Mouse (Mus musculus): ENCODE measurements at regions not wholly inside any gene's neighbourhood (a gene's known extent, or its start where the extent isn't known, plus 50 kb on each side); places are given as distances from the start of the nearest gene placed in this dataset.

DNA sequence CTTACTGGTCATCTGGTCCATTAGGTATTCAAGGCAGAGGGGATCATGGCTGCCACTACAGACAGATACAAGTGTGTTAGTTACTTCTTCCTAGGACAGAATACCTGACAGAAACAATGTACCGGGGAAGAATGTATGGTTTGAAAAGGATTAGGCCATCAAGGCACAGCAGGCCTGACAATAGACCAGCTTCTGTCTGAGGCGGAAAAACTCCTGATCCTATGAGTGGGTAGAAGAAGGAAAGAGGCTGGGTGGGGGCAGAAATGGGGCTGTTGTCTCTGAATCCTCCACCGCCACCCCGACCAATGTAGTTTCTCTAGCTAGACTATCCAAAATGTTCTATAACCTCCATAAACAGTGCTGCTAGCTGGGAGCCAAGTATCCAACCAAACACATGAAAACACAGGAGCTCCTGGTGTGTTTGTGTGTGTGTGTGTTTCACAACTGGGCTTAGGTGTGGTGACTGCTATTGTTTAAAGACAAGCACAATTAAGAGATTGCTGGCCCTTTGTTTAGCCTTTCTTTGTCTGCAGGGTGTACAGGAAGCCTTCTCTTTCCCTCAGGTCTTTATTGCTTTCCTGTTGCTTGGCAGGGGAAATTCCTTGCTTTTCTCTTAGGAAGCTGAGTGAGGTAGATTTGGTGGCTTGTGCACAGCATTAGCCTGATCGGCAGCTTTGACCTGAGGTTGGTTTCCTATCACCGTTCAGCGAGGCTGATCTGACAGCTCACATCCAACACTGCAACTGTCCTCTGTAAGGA, 132.7 kb upstream of the Rybp start:
- no peak for TF ChIP-seq CTCF (IDR thresholded peaks at IDR 0.05; ENCODE audit: low read depth)

DNA sequence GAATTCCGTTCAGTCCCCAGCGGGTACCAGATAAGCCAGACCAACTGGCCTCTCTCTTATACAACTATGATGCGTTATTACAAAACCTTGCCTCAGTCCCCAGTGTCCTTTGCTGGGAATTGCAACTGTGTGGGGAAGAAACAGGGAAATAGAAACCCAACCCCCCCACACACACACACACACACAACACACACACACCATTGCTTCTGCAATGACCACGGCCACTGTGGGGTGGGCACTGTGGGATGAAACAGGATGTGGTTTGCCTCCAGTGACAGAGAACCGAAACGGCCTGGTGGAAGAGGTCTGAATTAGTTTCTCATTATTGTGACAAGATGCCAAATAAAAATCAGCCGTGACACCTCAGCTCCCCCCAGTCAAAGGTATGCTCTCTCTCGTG, 128.8 kb upstream of the Rybp start:
- Histone ChIP-seq H3K9ac (ENCODE audit: low read depth, low read length) (no peak overlapping the region), H3K4me1 (replicated peaks; ENCODE audit: control insufficient read depth, insufficient read depth, low read length) (no peaks in the 10 kb centered on the region), H3K4me2 (replicated peaks; ENCODE audit: low read depth) (no peak overlapping the region), H3K27ac (ENCODE audit: low read depth, low read length) (no peak overlapping the region), H3K36me3 (ENCODE audit: control insufficient read depth, insufficient read depth) (no peaks in the 10 kb centered on the region), H3K27me3 (replicated peaks; ENCODE audit: control insufficient read depth, insufficient read depth, low read length) (no peaks in the 10 kb centered on the region), H3K4me3 (ENCODE audit: low read depth, low read length) (no peak overlapping the region), H3K9me3 (ENCODE audit: control insufficient read depth) (no peaks in the 10 kb centered on the region)
- ATAC-seq, result no peak
- no peak for TF ChIP-seq CTCF (IDR thresholded peaks at IDR 0.05; ENCODE audit: low read depth)
- 79% methylated on average over 8 of the region's 8 CpGs for WGBS

More for the DNA sequence above, 132.7 kb upstream of the Rybp start:
- 72% methylated on average over 7 of the region's 7 CpGs for WGBS
- Histone ChIP-seq H3K9me3 (ENCODE audit: control insufficient read depth) (no peaks in the 10 kb centered on the region), H3K36me3 (ENCODE audit: control insufficient read depth, insufficient read depth) (no peaks in the 10 kb centered on the region), H3K4me2 (replicated peaks; ENCODE audit: low read depth) (no peak overlapping the region), H3K4me1 (replicated peaks; ENCODE audit: control insufficient read depth, insufficient read depth, low read length) (no peaks in the 10 kb centered on the region), H3K27ac (ENCODE audit: low read depth, low read length) (no peak overlapping the region), H3K27me3 (replicated peaks; ENCODE audit: control insufficient read depth, insufficient read depth, low read length) (no peaks in the 10 kb centered on the region), H3K4me3 (ENCODE audit: low read depth, low read length) (no peak overlapping the region), H3K9ac (ENCODE audit: low read depth, low read length) (no peak overlapping the region)
- no peak for ATAC-seq

DNA sequence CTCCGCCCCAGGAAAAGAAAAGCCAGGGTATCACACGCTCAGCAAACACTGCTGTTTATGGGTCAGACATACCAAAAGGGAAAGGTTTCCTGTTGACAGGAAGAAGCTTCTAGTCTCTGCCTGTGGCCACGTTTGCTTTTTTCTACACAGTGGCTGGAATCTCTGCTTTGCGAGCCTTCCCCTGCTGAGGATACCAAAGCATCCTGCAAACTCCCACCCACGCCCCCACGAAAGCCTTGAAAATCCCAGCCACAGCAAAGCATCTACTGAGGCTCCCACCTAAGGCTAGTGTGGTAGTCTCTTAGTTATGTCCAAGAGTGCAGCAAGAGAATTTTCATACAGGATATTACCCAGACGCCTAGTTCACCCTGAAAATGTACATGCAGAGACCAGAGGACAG, 128.2 kb upstream of the Rybp start:
- ATAC-seq, result no peak
- H3K9me3 ChIP-seq (ENCODE audit: control insufficient read depth), result no peaks in the 10 kb centered on the region
- H3K4me1 ChIP-seq (replicated peaks; ENCODE audit: control insufficient read depth, insufficient read depth, low read length), result no peaks in the 10 kb centered on the region
- TF ChIP-seq CTCF (IDR thresholded peaks at IDR 0.05; ENCODE audit: low read depth), result no peak
- H3K27me3 ChIP-seq (replicated peaks; ENCODE audit: control insufficient read depth, insufficient read depth, low read length), result no peaks in the 10 kb centered on the region
- no peak overlapping the region for H3K27ac ChIP-seq (ENCODE audit: low read depth, low read length)
- no peaks in the 10 kb centered on the region for H3K36me3 ChIP-seq (ENCODE audit: control insufficient read depth, insufficient read depth)
- WGBS, result 48% methylated on average over 7 of the region's 7 CpGs
- no peak overlapping the region for H3K4me3 ChIP-seq (ENCODE audit: low read depth, low read length)
- no peak overlapping the region for H3K9ac ChIP-seq (ENCODE audit: low read depth, low read length)
- H3K4me2 ChIP-seq (replicated peaks; ENCODE audit: low read depth), result no peak overlapping the region

DNA sequence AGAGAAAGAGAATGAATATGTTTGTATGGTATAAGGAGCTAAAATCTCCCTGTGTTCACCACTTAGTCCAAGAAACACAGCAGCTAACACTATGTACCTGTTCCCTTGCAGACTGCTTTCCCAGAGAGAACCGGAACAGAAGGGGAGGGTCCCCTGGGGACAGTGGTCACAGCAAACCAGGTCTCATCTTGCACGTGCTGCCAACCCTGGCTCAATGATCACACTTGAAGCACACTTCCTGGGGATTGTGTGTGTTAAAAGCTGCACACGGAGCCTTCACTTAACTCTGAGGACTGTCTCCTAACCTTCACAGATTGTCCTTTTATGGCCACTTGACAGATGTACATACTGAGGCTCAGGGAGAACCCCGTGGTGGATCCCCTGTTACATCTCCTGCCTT, 127.6 kb upstream of the Rybp start:
- H3K9me3 ChIP-seq (ENCODE audit: control insufficient read depth), result no peaks in the 10 kb centered on the region
- no peak overlapping the region for H3K27ac ChIP-seq (ENCODE audit: low read depth, low read length)
- ATAC-seq, result no peak
- H3K4me1 ChIP-seq (replicated peaks; ENCODE audit: control insufficient read depth, insufficient read depth, low read length), result no peaks in the 10 kb centered on the region
- WGBS, result 78% methylated on average over 4 of the region's 4 CpGs
- H3K36me3 ChIP-seq (ENCODE audit: control insufficient read depth, insufficient read depth), result no peaks in the 10 kb centered on the region
- no peak for TF ChIP-seq CTCF (IDR thresholded peaks at IDR 0.05; ENCODE audit: low read depth)
- no peaks in the 10 kb centered on the region for H3K27me3 ChIP-seq (replicated peaks; ENCODE audit: control insufficient read depth, insufficient read depth, low read length)
- H3K4me2 ChIP-seq (replicated peaks; ENCODE audit: low read depth), result no peak overlapping the region
- H3K9ac ChIP-seq (ENCODE audit: low read depth, low read length), result no peak overlapping the region
- H3K4me3 ChIP-seq (ENCODE audit: low read depth, low read length), result no peak overlapping the region

DNA sequence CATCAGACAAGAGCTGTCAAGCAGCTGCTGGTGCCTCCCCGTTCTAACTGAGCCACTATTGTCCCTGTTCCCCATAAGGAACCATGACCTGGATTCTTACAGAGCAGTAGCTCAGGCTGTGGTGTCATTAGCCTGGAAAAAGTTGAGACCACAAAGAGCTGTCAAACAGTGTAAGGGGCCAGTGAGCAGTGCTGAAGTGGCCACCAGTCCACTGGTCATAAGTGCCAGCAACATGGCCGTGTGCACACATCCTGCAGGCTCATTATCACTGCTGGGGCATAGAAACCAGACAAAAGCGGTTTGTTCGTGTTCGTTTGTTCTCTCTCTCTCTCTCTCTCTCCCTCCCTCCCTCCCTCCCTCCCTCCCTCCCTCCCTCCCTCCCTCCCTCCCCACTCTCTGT, 125.2 kb upstream of the Rybp start:
- TF ChIP-seq CTCF (IDR thresholded peaks at IDR 0.05; ENCODE audit: low read depth), result no peak
- Histone ChIP-seq H3K4me3 (ENCODE audit: low read depth, low read length) (no peak overlapping the region), H3K4me1 (replicated peaks; ENCODE audit: control insufficient read depth, insufficient read depth, low read length) (no peaks in the 10 kb centered on the region), H3K9me3 (ENCODE audit: control insufficient read depth) (no peaks in the 10 kb centered on the region), H3K4me2 (replicated peaks; ENCODE audit: low read depth) (no peak overlapping the region), H3K36me3 (ENCODE audit: control insufficient read depth, insufficient read depth) (no peaks in the 10 kb centered on the region), H3K27ac (ENCODE audit: low read depth, low read length) (no peak overlapping the region), H3K27me3 (replicated peaks; ENCODE audit: control insufficient read depth, insufficient read depth, low read length) (no peaks in the 10 kb centered on the region), H3K9ac (ENCODE audit: low read depth, low read length) (no peak overlapping the region)
- ATAC-seq, result no peak
- WGBS, result 42% methylated on average over 5 of the region's 5 CpGs

DNA sequence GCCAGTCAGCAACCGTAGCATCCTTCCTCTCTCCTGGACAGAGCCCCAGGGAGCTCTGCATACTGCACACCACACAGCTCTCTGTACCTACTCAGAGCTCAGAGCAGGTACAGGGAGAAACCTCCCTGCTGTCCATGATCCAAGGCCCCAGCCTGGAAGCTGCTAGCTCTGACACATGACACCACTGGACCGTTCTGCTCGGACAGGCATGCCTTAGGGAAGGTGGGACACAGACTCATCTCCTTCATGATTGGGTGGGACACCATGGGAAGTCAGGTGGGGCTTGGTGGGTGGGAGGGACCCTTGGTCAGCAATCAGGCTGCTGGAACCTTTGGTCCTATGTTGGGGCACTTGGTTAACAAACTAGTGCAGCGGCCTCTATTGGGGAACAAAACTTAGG, 124.7 kb upstream of the Rybp start:
- Histone ChIP-seq H3K9ac (ENCODE audit: low read depth, low read length) (no peak overlapping the region), H3K4me3 (ENCODE audit: low read depth, low read length) (no peak overlapping the region), H3K4me1 (replicated peaks; ENCODE audit: control insufficient read depth, insufficient read depth, low read length) (no peaks in the 10 kb centered on the region), H3K27ac (ENCODE audit: low read depth, low read length) (no peak overlapping the region), H3K36me3 (ENCODE audit: control insufficient read depth, insufficient read depth) (no peaks in the 10 kb centered on the region), H3K9me3 (ENCODE audit: control insufficient read depth) (no peaks in the 10 kb centered on the region), H3K4me2 (replicated peaks; ENCODE audit: low read depth) (no peak overlapping the region), H3K27me3 (replicated peaks; ENCODE audit: control insufficient read depth, insufficient read depth, low read length) (no peaks in the 10 kb centered on the region)
- 71% methylated on average over 4 of the region's 4 CpGs for WGBS
- TF ChIP-seq CTCF (IDR thresholded peaks at IDR 0.05; ENCODE audit: low read depth), result no peak
- no peak for ATAC-seq
